Mouse (Mus musculus) midbrain, embryonic 15.5 days (tissue): ENCODE measurements around the gene Gm6217. TPM values are rescaled to one million over a fixed set of nuclear protein-coding genes. Genes with fewer than 3 reads are reported as not detected.
A peak's percentile ranks its signal among the peaks of the same experiment; 100 is the strongest.
"Not testable (repeated sequence)": the region's sequence is repeated elsewhere in the genome, so short reads cannot be mapped to it uniquely, and the experiment has no call there.

Source experiments
- ATAC-seq: fragments of 200-750 bp; cut with Nextera tagmentation; replicated peaks from 2 replicates; pipeline ENCODE4 v1.8.0; 2017; ENCODE audit warnings: moderate TSS enrichment
- H3K27ac ChIP-seq: fragments of 300-500 bp; sonication (generic); 2 replicates; pipeline ENCODE4 v1.5.1; 2015; ENCODE audit warnings: mild to moderate bottlenecking, inconsistent platforms
- H3K27me3 ChIP-seq: fragments of 300-500 bp; sonication (generic); replicated peaks from 2 replicates; pipeline ENCODE4 v1.6.1; 2015; ENCODE audit warnings: inconsistent platforms
- H3K36me3 ChIP-seq: fragments of 300-500 bp; sonication (generic); replicated peaks from 2 replicates; pipeline ENCODE4 v1.6.1; 2015; ENCODE audit warnings: inconsistent platforms
- H3K4me1 ChIP-seq: fragments of 300-500 bp; sonication (generic); 2 replicates; pipeline ENCODE4 v1.6.1; 2015; ENCODE audit warnings: inconsistent platforms
- H3K4me2 ChIP-seq: fragments of 300-500 bp; sonication (generic); 2 replicates; pipeline ENCODE4 v1.6.1; 2015; ENCODE audit warnings: inconsistent platforms, mild to moderate bottlenecking, moderate library complexity
- H3K4me3 ChIP-seq: fragments of 300-500 bp; sonication (generic); 2 replicates; pipeline ENCODE4 v1.5.1; 2015; ENCODE audit warnings: mild to moderate bottlenecking, inconsistent platforms
- H3K9ac ChIP-seq: fragments of 300-500 bp; sonication (generic); 2 replicates; pipeline ENCODE4 v1.6.1; 2015; ENCODE audit warnings: mild to moderate bottlenecking, inconsistent platforms
- H3K9me3 ChIP-seq: fragments of 300-500 bp; sonication (generic); 2 replicates; pipeline ENCODE4 v1.6.1; 2016; ENCODE audit warnings: inconsistent platforms
- WGBS: fragments of 180-500 bp; shearing (Covaris S2); methylation state at CpG from one replicate; pipeline ENCODE4 v1.1.7; 2015; ENCODE audit warnings: mixed read lengths; 5-methylcytosine and 5-hydroxymethylcytosine counted together
- polyA plus RNA-seq: library from polyadenylated mRNA; unstranded; fragments of >200 nt; fragmentation: Nextera tagmentation; extraction: Ambion mirVana; gene quantifications from 2 replicates; pipeline ENCODE4 v1.2.1, GENCODE M21; 2015

Gm6217 gene
- polyA plus RNA-seq = not detected in 2 replicates

GRCm38 (mm10) chr1:82931326-82931725, at the start of gene Gm6217:
Gm6217 (minus strand) TSS chr1:82931399.
- H3K9ac ChIP-seq = not testable (repeated sequence)
- WGBS = no CpG with 5 or more reads among the region's 6 CpGs

GRCm38 (mm10) chr1:82977840-82978239, 46.6 kb upstream of the Gm6217 start:
- no peak for ATAC-seq
- H3K4me2 ChIP-seq = no peak overlapping the region
- H3K4me3 ChIP-seq = no peak overlapping the region
- no peaks in the 10 kb centered on the region for H3K4me1 ChIP-seq
- no peak overlapping the region for H3K27ac ChIP-seq
- no peak overlapping the region for H3K9ac ChIP-seq
- no peaks in the 10 kb centered on the region for H3K27me3 ChIP-seq
- no peaks in the 10 kb centered on the region for H3K9me3 ChIP-seq
- no peaks in the 10 kb centered on the region for H3K36me3 ChIP-seq

More at GRCm38 (mm10) chr1:82931326-82931725, at the start of gene Gm6217:
- ATAC-seq, H3K9me3 ChIP-seq, H3K4me1 ChIP-seq, H3K4me2 ChIP-seq, H3K4me3 ChIP-seq, H3K27ac ChIP-seq, H3K36me3 ChIP-seq, H3K27me3 ChIP-seq: not testable (repeated sequence)

- H3K36me3 ChIP-seq = no peaks in the 10 kb centered on the region
- H3K9me3 ChIP-seq = no peaks in the 10 kb centered on the region
- no peaks in the 10 kb centered on the region for H3K27me3 ChIP-seq
- no peak overlapping the region for H3K4me2 ChIP-seq
- no peak overlapping the region for H3K27ac ChIP-seq
- no peak for ATAC-seq
- no peak overlapping the region for H3K9ac ChIP-seq
- H3K4me1 ChIP-seq = no peaks in the 10 kb centered on the region
- 91% methylated on average over 5 of the region's 5 CpGs for WGBS
- no peak overlapping the region for H3K4me3 ChIP-seq
These were observed 44.6 kb upstream of the Gm6217 start for GRCm38 (mm10) chr1:82975750-82976149.

- 90% methylated on average over 9 of the region's 9 CpGs for WGBS
- Histone ChIP-seq H3K4me2 (no peak overlapping the region), H3K27ac (no peak overlapping the region), H3K36me3 (no peaks in the 10 kb centered on the region), H3K9me3 (no peaks in the 10 kb centered on the region), H3K27me3 (no peaks in the 10 kb centered on the region), H3K4me3 (no peak overlapping the region), H3K9ac (no peak overlapping the region), H3K4me1 (no peaks in the 10 kb centered on the region)
- ATAC-seq = no peak
These were observed 43.1 kb upstream of the Gm6217 start for GRCm38 (mm10) chr1:82974342-82974741.

- no peaks in the 10 kb centered on the region for H3K27me3 ChIP-seq
- no peak overlapping the region for H3K4me3 ChIP-seq
- H3K9me3 ChIP-seq = no peaks in the 10 kb centered on the region
- WGBS = 65% methylated on average over 6 of the region's 6 CpGs
- ATAC-seq = no peak
- H3K27ac ChIP-seq = no peak overlapping the region
- no peak overlapping the region for H3K9ac ChIP-seq
- no peak overlapping the region for H3K4me2 ChIP-seq
- H3K4me1 ChIP-seq = no peaks in the 10 kb centered on the region
- H3K36me3 ChIP-seq = no peaks in the 10 kb centered on the region
These were observed 42.7 kb upstream of the Gm6217 start for GRCm38 (mm10) chr1:82973901-82974300.

GRCm38 (mm10) chr1:82973244-82973643, 42.0 kb upstream of the Gm6217 start:
- no peak overlapping the region for H3K27ac ChIP-seq
- ATAC-seq = no peak
- WGBS = 80% methylated on average over 1 of the region's 1 CpGs

GRCm38 (mm10) chr1:82972046-82972445, 40.8 kb upstream of the Gm6217 start:
- no peak overlapping the region for H3K9ac ChIP-seq
- WGBS = 42% methylated on average over 4 of the region's 4 CpGs
- 0 out of 2 replicates have a peak, but pooled peaks have one; percentile 56 for ATAC-seq
- 0 out of 2 replicates have a peak overlapping the region, but pooled peaks have one; percentile 14 for H3K27ac ChIP-seq
- H3K4me3 ChIP-seq = no peak overlapping the region
- H3K9me3 ChIP-seq = no peaks in the 10 kb centered on the region
- no peaks in the 10 kb centered on the region for H3K4me1 ChIP-seq
- H3K27me3 ChIP-seq = no peaks in the 10 kb centered on the region
- no peaks in the 10 kb centered on the region for H3K36me3 ChIP-seq
- no peak overlapping the region for H3K4me2 ChIP-seq

More at GRCm38 (mm10) chr1:82973244-82973643, 42.0 kb upstream of the Gm6217 start:
- Histone ChIP-seq H3K9me3 (no peaks in the 10 kb centered on the region), H3K27me3 (no peaks in the 10 kb centered on the region), H3K4me3 (no peak overlapping the region), H3K9ac (no peak overlapping the region), H3K4me1 (no peaks in the 10 kb centered on the region), H3K4me2 (no peak overlapping the region), H3K36me3 (no peaks in the 10 kb centered on the region)

- WGBS = 64% methylated on average over 3 of the region's 3 CpGs
- Histone ChIP-seq H3K9me3 (no peaks in the 10 kb centered on the region), H3K4me2 (no peak overlapping the region), H3K36me3 (no peaks in the 10 kb centered on the region), H3K4me3 (no peak overlapping the region), H3K27ac (no peak overlapping the region), H3K27me3 (no peaks in the 10 kb centered on the region), H3K4me1 (no peaks in the 10 kb centered on the region), H3K9ac (no peak overlapping the region)
- no peak for ATAC-seq
These were observed 35.2 kb upstream of the Gm6217 start for GRCm38 (mm10) chr1:82966413-82966812.

GRCm38 (mm10) chr1:82959870-82960385, 28.7 kb upstream of the Gm6217 start, which contains the start of gene Gm47955:
Gm47955 (plus strand) TSS chr1:82960286.
- WGBS = 92% methylated on average over 11 of the region's 11 CpGs
- Histone ChIP-seq H3K4me3 (no peak within 1 kb of the TSS), H3K9me3 (no peaks in the 10 kb centered on the region), H3K27ac (no peak within 1 kb of the TSS), H3K4me1 (no peaks in the 10 kb centered on the region), H3K27me3 (no peaks in the 10 kb centered on the region), H3K9ac (no peak within 1 kb of the TSS), H3K36me3 (no peaks in the 10 kb centered on the region), H3K4me2 (no peak within 1 kb of the TSS)
- ATAC-seq = no peak

- H3K27ac ChIP-seq, H3K27me3 ChIP-seq, H3K4me2 ChIP-seq, H3K9me3 ChIP-seq, H3K4me3 ChIP-seq, H3K4me1 ChIP-seq, H3K9ac ChIP-seq, H3K36me3 ChIP-seq, ATAC-seq: not testable (repeated sequence)
These were observed 24.7 kb upstream of the Gm6217 start, which contains the start of gene Gm7544 for GRCm38 (mm10) chr1:82955913-82956312. Gm7544 (minus strand) TSS chr1:82956013.

- Histone ChIP-seq H3K36me3 (no peaks in the 10 kb centered on the region), H3K27ac (no peak overlapping the region), H3K9me3 (no peaks in the 10 kb centered on the region), H3K27me3 (no peaks in the 10 kb centered on the region), H3K4me1 (no peaks in the 10 kb centered on the region), H3K4me3 (no peak overlapping the region), H3K4me2 (no peak overlapping the region), H3K9ac (no peak overlapping the region)
- 90% methylated on average over 2 of the region's 2 CpGs for WGBS
- ATAC-seq = no peak
These were observed 17.4 kb upstream of the Gm6217 start for GRCm38 (mm10) chr1:82948601-82949000.

GRCm38 (mm10) chr1:82946029-82946428, 14.8 kb upstream of the Gm6217 start:
- 100% methylated on average over 2 of the region's 2 CpGs for WGBS
- H3K27ac ChIP-seq, H3K4me1 ChIP-seq, H3K4me2 ChIP-seq, ATAC-seq, H3K9me3 ChIP-seq, H3K27me3 ChIP-seq, H3K36me3 ChIP-seq, H3K4me3 ChIP-seq, H3K9ac ChIP-seq: not testable (repeated sequence)

GRCm38 (mm10) chr1:82943295-82943694, 12.1 kb upstream of the Gm6217 start, which contains the start of gene A030003K21Rik:
A030003K21Rik (minus strand) TSS chr1:82943388.
- not testable (repeated sequence) for H3K4me2 ChIP-seq, H3K36me3 ChIP-seq, ATAC-seq, H3K9me3 ChIP-seq, H3K4me1 ChIP-seq, H3K27ac ChIP-seq, H3K4me3 ChIP-seq, H3K9ac ChIP-seq, H3K27me3 ChIP-seq
- no CpG with 5 or more reads among the region's 6 CpGs for whole genome bisulfite sequencing
